Mouse (Mus musculus): Measurements from ENCODE around the gene Swt1. TPM values are rescaled to one million over a fixed set of nuclear protein-coding genes. Genes with fewer than 3 reads are reported as not detected.

The Swt1 gene
- polyA plus RNA-seq, 1 experiment from 2014 or later: 33.2 TPM

DNA sequence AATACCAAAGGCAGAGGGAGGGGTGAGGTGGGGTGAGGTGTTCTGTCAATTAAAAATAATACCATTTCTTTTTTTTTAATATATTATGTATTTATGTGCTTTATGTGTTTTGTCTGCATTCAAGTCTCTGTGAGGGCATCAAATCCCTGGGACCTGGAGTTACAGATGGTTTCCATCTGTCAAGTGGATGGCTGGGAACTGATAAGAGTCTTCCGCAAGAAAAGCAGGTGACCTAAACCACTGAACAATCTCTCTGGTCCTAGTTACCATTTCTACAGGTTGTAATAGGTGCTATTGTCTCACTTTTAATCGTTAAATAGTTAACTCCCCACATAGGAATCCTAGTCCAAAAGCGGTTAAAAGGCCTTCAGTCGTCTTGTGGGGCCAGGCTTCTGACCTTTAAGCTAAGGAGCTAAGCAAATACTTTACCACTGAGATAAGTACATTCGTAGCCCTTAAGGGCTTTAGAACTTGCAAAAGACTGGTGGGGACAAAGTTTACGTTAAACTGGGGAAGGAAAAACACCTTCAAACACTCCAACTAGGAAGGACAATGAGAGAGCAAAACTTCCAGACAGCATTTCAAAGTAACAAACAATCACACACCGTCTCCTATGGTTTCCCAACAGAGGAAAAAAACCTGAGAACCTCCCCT, 1.2 kb downstream of the Swt1 start:
- peak overlapping the region; percentile 83 for H3K27ac ChIP-seq
- H3K9ac ChIP-seq (ENCODE audit: low read depth, low read length): peak overlapping the region; percentile 14; the same call in 1 of the 2 replicates
- no peak for TF ChIP-seq CTCF (IDR thresholded peaks at IDR 0.05; ENCODE audit: low read depth)
- ATAC-seq (replicated peaks; ENCODE audit: low FRiP score, low read depth) (no peak), DNase-seq (ENCODE audit: low spot score) (peak; percentile 26)
- H3K27me3 ChIP-seq (ENCODE audit: insufficient read depth, low read length): no peaks in the 10 kb centered on the region
- peak overlapping the region; percentile 59 for H3K4me2 ChIP-seq (ENCODE audit: low read length)
- peaks cover 6% of the 10 kb centered on the region; the same call in 1 of the 2 replicates for H3K4me1 ChIP-seq (replicated peaks; ENCODE audit: insufficient read depth, low read length)
- H3K9me3 ChIP-seq (replicated peaks; ENCODE audit: low read length): no peaks in the 10 kb centered on the region
- 16% methylated on average over 7 of the region's 7 CpGs for WGBS
- peak overlapping the region; percentile 79 for H3K4me3 ChIP-seq (replicated peaks; ENCODE audit: low read depth, low read length)
- 0 out of 2 replicates have a peak, but pooled peaks cover 4% of the 10 kb centered on the region for H3K36me3 ChIP-seq (ENCODE audit: insufficient read depth, low read length)

DNA sequence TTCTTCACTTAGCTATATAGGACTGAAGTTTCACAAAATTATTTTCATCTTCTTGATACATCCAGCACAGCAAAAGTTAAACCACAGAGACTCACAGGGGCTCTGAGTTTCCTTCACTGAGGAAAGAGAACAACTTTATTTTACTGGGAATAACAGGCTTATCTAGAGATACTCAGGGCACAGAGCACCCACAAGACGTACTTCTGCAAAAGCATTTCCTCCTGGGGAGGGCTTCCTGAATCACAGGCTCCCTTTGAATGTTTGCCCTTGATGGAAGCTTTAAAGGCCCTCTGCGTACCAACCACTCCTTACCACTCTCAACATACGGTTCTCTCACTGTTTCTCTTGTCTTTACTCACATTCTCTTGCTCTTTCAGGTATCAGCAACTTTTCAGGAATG, 6.1 kb downstream of the Swt1 start:
- DNase-seq (ENCODE audit: low spot score): no peak
- Histone ChIP-seq H3K9ac (ENCODE audit: low read depth, low read length) (no peak overlapping the region), H3K27me3 (ENCODE audit: insufficient read depth, low read length) (no peaks in the 10 kb centered on the region), H3K9me3 (replicated peaks; ENCODE audit: low read length) (no peaks in the 10 kb centered on the region), H3K4me3 (replicated peaks; ENCODE audit: low read depth, low read length) (no peak overlapping the region), H3K27ac (no peak overlapping the region), H3K4me2 (ENCODE audit: low read length) (no peak overlapping the region), H3K4me1 (replicated peaks; ENCODE audit: insufficient read depth, low read length) (no peaks in the 10 kb centered on the region), H3K36me3 (ENCODE audit: insufficient read depth, low read length) (peaks cover 21% of the 10 kb centered on the region; the same call in 1 of the 2 replicates)
- TF ChIP-seq CTCF (IDR thresholded peaks at IDR 0.05; ENCODE audit: low read depth): no peak
- no peak for ATAC-seq (replicated peaks; ENCODE audit: low FRiP score, low read depth)
- WGBS: 78% methylated on average over 3 of the region's 3 CpGs

DNA sequence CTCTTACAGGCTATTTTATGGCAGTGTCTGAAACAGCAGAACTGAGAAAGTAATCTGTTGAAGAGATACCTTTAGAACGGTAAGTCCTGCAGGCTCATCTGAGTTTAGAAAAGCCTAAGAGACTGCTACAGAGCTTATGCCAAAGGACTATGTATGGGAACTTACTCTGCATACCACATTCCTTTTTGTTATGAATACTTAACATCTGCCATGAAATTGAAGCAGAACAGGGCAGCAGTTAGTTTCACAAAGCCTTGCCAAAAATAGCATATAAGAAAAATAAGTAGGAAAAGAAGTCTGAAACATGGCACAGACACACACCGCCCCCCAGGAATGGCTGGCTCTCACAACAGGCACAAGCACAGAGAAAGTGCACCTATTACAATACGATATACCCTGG, 18.4 kb downstream of the Swt1 start:
- ATAC-seq (replicated peaks; ENCODE audit: low FRiP score, low read depth) (no peak), DNase-seq (ENCODE audit: low spot score) (no peak)
- Histone ChIP-seq H3K4me2 (ENCODE audit: low read length) (no peak overlapping the region), H3K36me3 (ENCODE audit: insufficient read depth, low read length) (0 out of 2 replicates have a peak, but pooled peaks cover 2% of the 10 kb centered on the region), H3K4me1 (replicated peaks; ENCODE audit: insufficient read depth, low read length) (no peaks in the 10 kb centered on the region), H3K9me3 (replicated peaks; ENCODE audit: low read length) (no peaks in the 10 kb centered on the region), H3K4me3 (replicated peaks; ENCODE audit: low read depth, low read length) (no peak overlapping the region), H3K27me3 (ENCODE audit: insufficient read depth, low read length) (no peaks in the 10 kb centered on the region), H3K9ac (ENCODE audit: low read depth, low read length) (no peak overlapping the region), H3K27ac (no peak overlapping the region)
- no peak for TF ChIP-seq CTCF (IDR thresholded peaks at IDR 0.05; ENCODE audit: low read depth)
- WGBS: 90% methylated on average over 3 of the region's 3 CpGs

DNA sequence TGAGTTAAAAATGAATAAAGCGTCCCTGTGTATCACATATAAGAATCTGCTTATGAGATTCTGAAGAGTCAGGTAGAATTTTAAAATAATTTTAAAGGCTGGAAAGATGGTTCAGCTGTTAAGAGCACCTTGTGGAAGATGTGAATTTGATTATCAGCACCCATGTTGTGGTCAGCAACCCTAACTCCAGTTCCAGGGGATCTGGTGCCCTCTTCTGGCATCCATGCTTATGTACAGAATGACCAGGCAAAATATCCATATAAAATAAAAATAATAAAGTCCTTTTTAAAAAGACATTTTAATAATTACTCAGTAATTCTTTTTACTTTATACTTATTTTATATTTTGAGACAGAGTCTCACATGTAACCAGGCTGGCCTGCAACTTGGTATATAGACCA, 38.2 kb downstream of the Swt1 start:
- Histone ChIP-seq H3K27me3 (ENCODE audit: insufficient read depth, low read length) (no peaks in the 10 kb centered on the region), H3K4me1 (replicated peaks; ENCODE audit: insufficient read depth, low read length) (no peaks in the 10 kb centered on the region), H3K9ac (ENCODE audit: low read depth, low read length) (no peak overlapping the region), H3K4me3 (replicated peaks; ENCODE audit: low read depth, low read length) (no peak overlapping the region), H3K36me3 (ENCODE audit: insufficient read depth, low read length) (0 out of 2 replicates have a peak, but pooled peaks cover 5% of the 10 kb centered on the region), H3K4me2 (ENCODE audit: low read length) (no peak overlapping the region), H3K9me3 (replicated peaks; ENCODE audit: low read length) (no peaks in the 10 kb centered on the region), H3K27ac (no peak overlapping the region)
- ATAC-seq (replicated peaks; ENCODE audit: low FRiP score, low read depth) (no peak), DNase-seq (ENCODE audit: low spot score) (peak; percentile 65)
- WGBS: 100% methylated on average over 1 of the region's 1 CpGs
- TF ChIP-seq CTCF (IDR thresholded peaks at IDR 0.05; ENCODE audit: low read depth): peak; percentile 80

GRCm38 (mm10) chr1:151377353-151377752, 50.9 kb downstream of the Swt1 start:
- Histone ChIP-seq H3K4me3 (replicated peaks; ENCODE audit: low read depth, low read length) (no peak overlapping the region), H3K9ac (ENCODE audit: low read depth, low read length) (no peak overlapping the region), H3K27ac (no peak overlapping the region), H3K36me3 (ENCODE audit: insufficient read depth, low read length) (0 out of 2 replicates have a peak, but pooled peaks cover 2% of the 10 kb centered on the region), H3K4me2 (ENCODE audit: low read length) (no peak overlapping the region), H3K9me3 (replicated peaks; ENCODE audit: low read length) (no peaks in the 10 kb centered on the region), H3K27me3 (ENCODE audit: insufficient read depth, low read length) (no peaks in the 10 kb centered on the region), H3K4me1 (replicated peaks; ENCODE audit: insufficient read depth, low read length) (no peaks in the 10 kb centered on the region)
- DNase-seq (ENCODE audit: low spot score) (peak; percentile 22), ATAC-seq (replicated peaks; ENCODE audit: low FRiP score, low read depth) (no peak)
- TF ChIP-seq CTCF (IDR thresholded peaks at IDR 0.05; ENCODE audit: low read depth): peak; percentile 41; the same call in 1 of the 2 replicates
- WGBS: 89% methylated on average over 3 of the region's 3 CpGs

DNA sequence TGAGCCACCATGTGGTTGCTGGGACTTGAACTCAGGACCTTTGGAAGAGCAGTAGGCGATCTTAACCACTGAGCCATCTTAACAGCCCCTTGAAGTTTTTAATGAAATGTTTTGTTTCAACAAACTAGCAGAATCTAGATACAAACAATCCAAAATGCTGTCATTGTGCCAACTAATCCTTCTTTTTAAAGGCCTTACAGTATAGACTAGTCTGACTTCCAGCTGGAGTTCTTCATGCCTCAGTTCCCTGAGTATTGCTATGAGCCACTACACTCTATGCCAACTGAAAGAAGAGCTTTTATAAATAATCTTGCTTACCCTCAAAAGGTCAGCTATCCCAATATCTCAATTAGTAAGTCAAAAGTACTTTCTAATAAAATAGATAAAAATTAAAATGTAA, 55.4 kb downstream of the Swt1 start:
- Histone ChIP-seq H3K9ac (ENCODE audit: low read depth, low read length) (no peak overlapping the region), H3K4me1 (replicated peaks; ENCODE audit: insufficient read depth, low read length) (no peaks in the 10 kb centered on the region), H3K27ac (no peak overlapping the region), H3K27me3 (ENCODE audit: insufficient read depth, low read length) (no peaks in the 10 kb centered on the region), H3K36me3 (ENCODE audit: insufficient read depth, low read length) (peaks cover 22% of the 10 kb centered on the region; the same call in 1 of the 2 replicates), H3K4me2 (ENCODE audit: low read length) (no peak overlapping the region), H3K4me3 (replicated peaks; ENCODE audit: low read depth, low read length) (no peak overlapping the region), H3K9me3 (replicated peaks; ENCODE audit: low read length) (no peaks in the 10 kb centered on the region)
- 96% methylated on average over 1 of the region's 1 CpGs for WGBS
- no peak for TF ChIP-seq CTCF (IDR thresholded peaks at IDR 0.05; ENCODE audit: low read depth)
- ATAC-seq (replicated peaks; ENCODE audit: low FRiP score, low read depth) (no peak), DNase-seq (ENCODE audit: low spot score) (no peak)
